In the genomic region with DNA sequence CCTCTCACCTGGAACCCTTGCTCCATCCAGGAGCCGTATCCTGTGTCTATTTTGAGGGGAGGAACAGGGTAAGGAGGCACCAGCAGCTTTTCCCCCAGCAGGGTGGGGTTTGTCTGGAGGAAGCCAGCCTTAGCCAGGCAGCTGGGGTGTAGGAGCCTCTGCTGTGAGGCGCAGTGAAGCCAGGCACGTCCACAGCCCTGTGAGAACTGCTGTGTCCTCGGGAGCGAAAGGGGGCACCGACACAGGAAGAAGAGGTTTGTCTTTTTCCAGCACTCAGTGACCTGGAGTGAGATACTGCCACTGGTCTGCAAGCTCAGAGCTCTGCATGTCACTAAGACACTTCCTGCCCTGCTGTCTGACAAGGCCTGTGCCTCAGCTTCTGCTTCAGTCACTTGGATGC, we compare ENCODE assay signal across 8 mouse cellular contexts. TPM values are rescaled to one million over a fixed set of nuclear protein-coding genes. Genes with fewer than 3 reads are reported as not detected.
DNase-seq lines count a peak whose midpoint lies in the region; ATAC-seq and TF ChIP-seq lines count a peak whose summit lies in the region.

No protein-coding gene starts in this region.

- TF ChIP-seq POLR2A in cerebellum, adult 2 months (IDR thresholded peaks at IDR 0.05; ENCODE audit: borderline replicate concordance, insufficient read depth, low read length), result no peak

- no peaks in the 10 kb centered on the region for H3K4me1 ChIP-seq in lung, embryonic 14.5 days (ENCODE audit: insufficient read depth)
- H3K4me1 ChIP-seq in cerebellum, adult 2 months (ENCODE audit: control insufficient read depth, insufficient read depth, low read length), result peaks cover 35% of the 10 kb centered on the region
- H3K4me1 ChIP-seq in heart, embryonic 12.5 days (replicated peaks), result peaks cover 47% of the 10 kb centered on the region
- peaks cover 45% of the 10 kb centered on the region for H3K4me1 ChIP-seq in liver, embryonic 11.5 days (replicated peaks; ENCODE audit: control insufficient read depth, insufficient read depth, low read length)

- no peak overlapping the region for H3K4me2 ChIP-seq in lung, embryonic 14.5 days
- H3K4me2 ChIP-seq in heart, embryonic 12.5 days, result no peak overlapping the region
- no peak overlapping the region for H3K4me2 ChIP-seq in liver, embryonic 11.5 days

- no peak for TF ChIP-seq CTCF in lung, embryonic 14.5 days (IDR thresholded peaks at IDR 0.05; ENCODE audit: low read depth)
- TF ChIP-seq CTCF in cerebellum, adult 2 months (IDR thresholded peaks at IDR 0.05; ENCODE audit: borderline replicate concordance, insufficient read depth, low read depth, low read length), result no peak

- H3K36me3 ChIP-seq in lung, embryonic 14.5 days (ENCODE audit: insufficient read depth), result peaks cover 68% of the 10 kb centered on the region
- peaks cover 42% of the 10 kb centered on the region for H3K36me3 ChIP-seq in heart, embryonic 12.5 days
- H3K36me3 ChIP-seq in liver, embryonic 11.5 days (ENCODE audit: control insufficient read depth, insufficient read depth, low read length), result peaks cover 8% of the 10 kb centered on the region; the same call in 1 of the 2 replicates

- peak overlapping the region; percentile 39; the same call in 1 of the 2 replicates for H3K27ac ChIP-seq in lung, embryonic 14.5 days (ENCODE audit: low read depth)
- peak overlapping the region; percentile 49 for H3K27ac ChIP-seq in cerebellum, adult 2 months (ENCODE audit: insufficient read depth, low read length)
- H3K27ac ChIP-seq in heart, embryonic 12.5 days (ENCODE audit: poor library complexity, severe bottlenecking), result peak overlapping the region; percentile 76
- peak overlapping the region; percentile 65 for H3K27ac ChIP-seq in liver, embryonic 11.5 days (ENCODE audit: low read depth, low read length)

- H3K27me3 ChIP-seq in lung, embryonic 14.5 days (ENCODE audit: insufficient read depth, low read length), result no peaks in the 10 kb centered on the region
- H3K27me3 ChIP-seq in cerebellum, adult 2 months (ENCODE audit: control insufficient read depth, insufficient read depth, low read length), result no peaks in the 10 kb centered on the region
- no peaks in the 10 kb centered on the region for H3K27me3 ChIP-seq in heart, embryonic 12.5 days (replicated peaks)
- no peaks in the 10 kb centered on the region for H3K27me3 ChIP-seq in liver, embryonic 11.5 days (replicated peaks; ENCODE audit: control insufficient read depth, insufficient read depth, low read length)

- 0 out of 2 replicates have a peak, but pooled peaks have one; percentile 38 for ATAC-seq in lung, embryonic 14.5 days (ENCODE audit: insufficient read depth)
- ATAC-seq in heart, embryonic 12.5 days (ENCODE audit: insufficient number of reproducible peaks, low FRiP score), result peak; percentile 78
- ATAC-seq in liver, embryonic 11.5 days (replicated peaks; ENCODE audit: low FRiP score), result peak; percentile 42

- H3K9me3 ChIP-seq in lung, embryonic 14.5 days (ENCODE audit: low read depth, low read length), result no peaks in the 10 kb centered on the region
- H3K9me3 ChIP-seq in heart, embryonic 12.5 days (replicated peaks), result no peaks in the 10 kb centered on the region
- H3K9me3 ChIP-seq in liver, embryonic 11.5 days (ENCODE audit: control insufficient read depth, low read length), result no peaks in the 10 kb centered on the region

- no peak for DNase-seq in lung, embryonic 14.5 days
- DNase-seq in lung, adult 18-20 months, result no peak
- peak; percentile 41 to 51 for DNase-seq in cerebellum, adult 2 months
- DNase-seq in liver, embryonic 11.5 days (ENCODE audit: low spot score), result no peak
- DNase-seq in urinary bladder, postnatal 36 days (ENCODE audit: low spot score in 2 of 2), result no peak
- DNase-seq in right cerebral cortex, postnatal 10 days (ENCODE audit: low spot score in 2 of 2), result no peak
- DNase-seq in layer of hippocampus, adult 11-12 months (ENCODE audit: low spot score), result no peak

- no peak overlapping the region for H3K9ac ChIP-seq in lung, embryonic 14.5 days
- H3K9ac ChIP-seq in heart, embryonic 12.5 days, result no peak overlapping the region
- no peak overlapping the region for H3K9ac ChIP-seq in liver, embryonic 11.5 days (ENCODE audit: low read depth, low read length)

- 69% methylated on average over 6 of the region's 6 CpGs for WGBS in lung, embryonic 14.5 days
- 11% methylated on average over 6 of the region's 6 CpGs for WGBS in cerebellum, adult 2 months
- 36% methylated on average over 6 of the region's 6 CpGs for WGBS in heart, embryonic 12.5 days
- WGBS in liver, embryonic 11.5 days, result 41% methylated on average over 6 of the region's 6 CpGs

- H3K4me3 ChIP-seq in lung, embryonic 14.5 days (ENCODE audit: low read depth, low read length), result no peak overlapping the region
- no peak overlapping the region for H3K4me3 ChIP-seq in cerebellum, adult 2 months (replicated peaks; ENCODE audit: insufficient read depth, low read depth, low read length)
- H3K4me3 ChIP-seq in heart, embryonic 12.5 days, result no peak overlapping the region
- H3K4me3 ChIP-seq in liver, embryonic 11.5 days (ENCODE audit: low read depth, low read length), result no peak overlapping the region

RNA-seq across cellular contexts. Expression of gene Adora2a, which starts 12.3 kb away (rescaled TPM):
- polyA plus RNA-seq in lung, embryonic 14.5 days (2014; fragmentation: Nextera tagmentation; extraction: Ambion mirVana), result 7.3 and 8.0 TPM in 2 replicates
- 2.5 and 3.1 TPM in 2 replicates for polyA plus RNA-seq in cerebellum, adult 2 months (2012; rRNA removed)
- 3.1 and 3.7 TPM in 2 replicates for polyA plus RNA-seq in heart, embryonic 12.5 days (2016; fragmentation: Nextera tagmentation; extraction: Ambion mirVana)
- polyA plus RNA-seq in liver, embryonic 11.5 days (2014; fragmentation: Nextera tagmentation; extraction: Ambion mirVana), result 5.1 and 6.0 TPM in 2 replicates

Comparison
In these comparisons a context has a peak if more than half of its experiments do, and no peak if none do; other contexts are left out.
1. DNase-seq: peak in cerebellum, adult 2 months (2 of 2); none in lung, embryonic 14.5 days (single experiment), lung, adult 18-20 months (0 of 2), liver, embryonic 11.5 days (single experiment), urinary bladder, postnatal 36 days (0 of 2), right cerebral cortex, postnatal 10 days (0 of 2) and layer of hippocampus, adult 11-12 months (single experiment).
2. Peak in every context shown above with its lines, with median percentiles within 50 percentile points of each other: ATAC-seq and H3K27ac ChIP-seq.